Mouse (Mus musculus): ENCODE measurements at regions not wholly inside any gene's neighbourhood (a gene's known extent, or its start where the extent isn't known, plus 50 kb on each side); places are given as distances from the start of the nearest gene placed in this dataset.
"Not testable (repeated sequence)": the region's sequence is repeated elsewhere in the genome, so short reads cannot be mapped to it uniquely, and the experiment has no call there.

DNA sequence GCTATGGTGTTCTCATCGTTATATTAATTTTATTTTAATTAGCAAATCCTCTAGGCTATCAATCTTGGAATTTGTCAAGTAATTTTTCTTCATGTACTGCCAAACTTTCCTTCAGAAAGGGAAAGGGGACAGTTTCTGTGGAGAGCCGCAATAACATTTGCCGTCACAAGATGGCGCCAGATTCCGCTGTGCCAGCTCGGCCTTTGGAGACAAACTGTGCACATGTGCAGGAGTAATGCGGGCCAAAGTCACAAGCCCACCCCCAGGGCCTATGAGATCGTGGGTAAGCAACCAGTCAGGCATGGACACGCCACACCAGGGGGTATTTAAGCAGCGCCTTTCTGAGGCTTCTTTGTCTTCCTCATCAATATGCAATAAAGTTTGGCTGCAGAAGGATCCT lies 1132.8 kb upstream of the Tacstd2 start:
- intact Hi-C loops (cut with DNase I): not testable (repeated sequence)
- peak; percentile 30 for DNase-seq

- intact Hi-C loops (cut with DNase I): not testable (repeated sequence)
Observed at GRCm38 (mm10) chr6:68632309-68632708, 1096.7 kb upstream of the Tacstd2 start.

GRCm38 (mm10) chr6:68631787-68632186 lies 1096.2 kb upstream of the Tacstd2 start:
- intact Hi-C loops (cut with DNase I): no loop called here

More at GRCm38 (mm10) chr6:68632309-68632708, 1096.7 kb upstream of the Tacstd2 start:
- DNase-seq: not testable (repeated sequence)

GRCm38 (mm10) chr6:68606033-68606432 lies 1070.4 kb upstream of the Tacstd2 start:
- intact Hi-C loops (cut with DNase I): no loop called here
- DNase-seq: no peak

More at GRCm38 (mm10) chr6:68631787-68632186, 1096.2 kb upstream of the Tacstd2 start:
- DNase-seq: no peak
